Mouse (Mus musculus) brain, adult 2 months (tissue): ENCODE measurements at regions not wholly inside any gene's neighbourhood (a gene's known extent, or its start where the extent isn't known, plus 50 kb on each side); places are given as distances from the start of the nearest gene placed in this dataset.

Experiments
- DNase-seq: peaks from one replicate; pipeline ENCODE4 v3.0.0; 2011; ENCODE audit warnings: low read depth, low spot score

DNA sequence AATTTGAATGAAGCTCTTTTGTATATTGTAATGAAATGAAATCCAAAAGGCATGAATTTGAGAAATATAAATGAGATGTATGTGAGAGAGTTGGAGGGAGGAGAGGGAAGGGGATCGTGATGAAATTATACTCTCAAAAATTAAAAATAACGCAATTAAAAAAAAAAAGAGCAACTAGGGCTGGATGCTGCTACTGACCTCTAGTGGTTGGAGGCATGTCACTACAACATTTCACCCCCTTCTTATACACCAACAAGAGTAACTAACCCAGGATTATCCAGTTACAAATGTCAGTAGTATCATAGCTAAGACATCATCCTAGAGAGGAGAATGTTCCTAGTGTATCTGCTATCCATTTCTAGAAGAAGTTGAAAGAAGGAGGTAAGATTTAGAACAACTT, 678.8 kb upstream of the Sox9 start:
- DNase-seq: peak; percentile 5

DNA sequence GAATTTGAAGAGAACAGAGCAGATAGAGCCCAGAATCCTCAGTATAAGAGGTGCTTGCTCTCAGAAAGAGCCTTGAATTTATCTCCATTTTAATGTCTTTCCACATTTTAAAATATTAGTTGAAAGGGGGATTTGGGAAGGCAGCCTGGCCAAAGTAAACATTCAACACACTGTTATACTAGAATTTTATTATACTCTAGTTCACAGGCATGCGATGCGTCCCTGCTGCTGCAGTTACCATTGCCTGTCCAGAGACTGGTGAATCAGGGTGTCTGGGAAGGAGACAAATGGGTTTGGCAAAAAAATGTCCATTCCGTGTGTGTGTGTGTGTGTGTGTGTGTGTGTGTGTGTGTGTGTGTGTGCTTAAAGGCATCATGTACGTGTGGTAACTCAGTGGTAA, 675.1 kb upstream of the Sox9 start:
- DNase-seq: no peak

DNA sequence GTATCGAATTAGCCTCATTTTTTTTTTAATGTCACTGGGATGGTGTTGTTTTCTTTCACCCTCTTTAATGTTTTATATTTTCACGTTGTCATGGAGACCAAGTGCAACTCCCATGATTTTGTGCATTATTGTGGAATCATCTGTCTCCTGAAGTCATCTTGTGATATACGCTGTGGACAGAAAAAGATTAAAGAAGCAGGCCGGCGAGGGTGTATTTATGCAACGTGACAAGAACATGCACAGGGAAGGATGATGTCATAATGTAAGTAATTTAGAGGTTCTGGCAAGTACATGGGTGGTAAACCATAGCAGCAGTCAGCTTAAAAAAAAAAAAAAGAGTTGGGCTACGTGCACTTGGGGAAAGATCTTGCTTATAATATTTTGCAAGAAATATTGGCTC, 674.7 kb upstream of the Sox9 start:
- DNase-seq: peak; percentile 69

DNA sequence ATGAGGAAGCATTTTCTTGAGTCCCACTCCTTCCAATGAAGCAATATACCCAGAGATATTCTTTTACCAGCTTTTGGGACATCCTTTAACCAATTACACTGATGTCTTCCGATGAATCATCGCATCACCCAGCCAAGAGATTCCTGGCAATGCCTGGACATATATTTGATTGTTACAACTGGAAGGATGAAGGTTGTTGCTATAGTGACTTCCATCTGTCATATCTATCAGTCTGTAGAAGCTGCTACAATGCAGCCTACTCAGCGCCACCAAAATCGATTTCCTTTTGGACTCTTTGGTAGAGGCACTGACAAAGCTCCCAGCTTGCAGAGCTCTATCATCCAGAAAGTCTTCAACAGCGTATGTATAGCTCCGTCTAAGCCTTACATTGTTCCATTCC, 661.0 kb upstream of the Sox9 start:
- peak; percentile 33 for DNase-seq

DNA sequence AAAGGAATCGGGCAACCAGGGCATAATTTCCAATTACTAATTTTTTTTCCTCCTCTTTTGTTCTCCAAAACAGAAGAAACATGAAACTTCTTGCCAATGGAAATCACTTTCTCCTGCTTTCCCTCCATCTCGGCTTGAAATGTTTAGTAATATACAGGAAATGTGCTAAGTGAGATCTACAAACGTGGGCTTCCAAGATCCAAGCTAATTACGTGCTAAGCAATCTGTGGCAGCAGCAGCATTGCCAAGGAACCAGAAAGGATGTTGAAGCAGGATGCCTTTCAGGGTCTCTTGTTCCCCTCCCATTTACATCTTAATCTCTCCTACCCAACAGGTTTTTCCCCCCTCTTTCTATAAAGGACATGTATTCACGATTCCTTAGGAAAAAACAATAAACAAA, 660.2 kb upstream of the Sox9 start:
- DNase-seq: peak; percentile 51

DNA sequence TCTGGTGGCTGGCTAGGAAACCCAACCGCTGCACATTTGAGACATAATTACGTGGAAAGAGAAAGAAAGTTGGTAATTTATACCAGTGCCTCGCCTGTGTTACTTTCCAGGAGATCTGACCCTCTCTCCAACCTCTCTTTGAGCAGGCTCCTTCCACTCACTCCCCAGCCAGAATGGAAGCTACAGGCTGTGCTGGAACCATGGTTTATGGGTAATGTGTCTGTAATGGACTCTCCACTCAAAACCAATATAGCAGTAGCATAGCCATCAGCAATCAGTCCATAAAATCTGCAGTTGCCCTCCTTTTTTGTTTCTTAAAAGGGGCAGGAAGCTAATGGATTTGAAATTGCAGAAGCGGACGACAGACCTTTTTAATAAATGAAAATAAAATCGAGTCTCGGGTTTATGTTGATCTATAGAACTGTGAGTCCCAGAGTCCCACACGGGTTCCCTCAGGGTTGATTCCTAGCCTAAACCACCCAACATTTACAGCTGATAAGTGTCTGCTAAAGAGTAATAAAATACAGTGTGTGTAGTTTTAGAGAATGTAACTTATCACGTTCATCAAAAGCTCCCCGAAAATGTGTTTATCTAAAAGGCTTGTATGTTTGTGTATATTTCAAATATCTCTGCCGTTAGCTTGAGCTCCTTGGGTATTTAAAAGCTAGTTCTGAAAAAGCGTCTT, 656.6 kb upstream of the Sox9 start:
- no peak for DNase-seq

DNA sequence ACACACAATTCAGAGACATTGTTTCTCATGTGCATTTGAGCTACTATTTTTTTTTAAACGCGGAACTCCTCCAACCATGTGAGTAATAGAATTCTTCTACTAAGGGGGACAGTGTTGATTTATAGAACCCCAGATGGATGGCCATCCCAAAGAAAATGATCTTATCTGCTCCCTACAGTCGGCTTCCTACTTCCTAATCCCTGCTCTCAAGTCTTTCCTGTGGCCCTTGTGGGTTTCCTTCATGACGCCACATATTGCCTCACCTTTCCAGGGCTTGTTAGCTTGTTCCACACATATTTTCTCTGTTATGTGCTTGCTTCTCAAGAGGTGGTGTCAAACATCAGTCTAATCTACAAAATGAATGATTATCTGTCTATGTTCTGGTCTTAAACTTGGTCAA, 651.9 kb upstream of the Sox9 start:
- no peak for DNase-seq

DNA sequence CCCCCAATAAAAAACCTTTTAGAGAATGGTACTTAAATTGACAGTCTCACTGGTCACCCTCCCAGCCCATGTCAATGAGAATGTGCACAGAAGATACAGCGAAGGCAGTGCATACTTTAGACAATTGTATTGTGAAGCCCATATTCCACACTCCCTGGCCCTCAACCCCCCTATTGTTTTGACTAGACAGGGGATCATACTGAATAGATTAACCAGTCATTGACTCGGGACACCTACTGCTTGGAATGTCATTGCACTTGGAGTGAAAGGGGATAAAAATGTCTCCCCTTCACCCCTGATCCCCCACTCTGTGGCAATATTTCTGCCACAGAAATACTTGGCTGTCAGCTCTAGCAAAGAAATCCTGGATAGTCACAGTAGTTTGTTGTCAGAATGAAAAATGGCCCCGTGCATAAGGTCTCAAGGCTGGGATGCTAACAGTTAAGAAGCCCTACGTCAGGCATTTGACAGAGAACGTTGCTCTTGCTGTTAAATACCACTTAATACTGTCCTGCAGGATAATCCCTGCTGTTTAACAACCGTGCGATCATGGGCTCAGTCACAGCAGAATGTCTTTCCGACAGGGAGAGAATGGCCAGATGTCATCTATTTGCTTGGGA, 644.5 kb upstream of the Sox9 start:
- DNase-seq: no peak

DNA sequence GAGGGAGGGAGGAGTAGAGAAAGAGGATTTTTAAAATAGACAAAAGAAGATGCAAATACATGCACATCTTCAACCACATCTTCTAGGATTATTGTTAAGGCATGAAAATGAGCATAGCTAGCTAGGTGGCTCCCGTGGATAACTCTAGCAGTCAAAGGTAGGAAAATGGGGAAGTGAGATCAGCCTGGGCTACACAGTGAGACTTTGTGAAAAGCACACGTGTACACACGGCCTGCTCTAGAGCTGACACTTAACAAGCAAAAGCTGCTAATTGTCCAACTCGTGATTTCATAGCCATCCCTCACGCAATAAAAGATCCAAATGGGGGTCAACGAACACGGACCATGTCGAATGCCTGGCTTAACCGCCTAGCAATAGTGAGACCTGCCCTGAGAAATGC, 642.0 kb upstream of the Sox9 start:
- DNase-seq: no peak

DNA sequence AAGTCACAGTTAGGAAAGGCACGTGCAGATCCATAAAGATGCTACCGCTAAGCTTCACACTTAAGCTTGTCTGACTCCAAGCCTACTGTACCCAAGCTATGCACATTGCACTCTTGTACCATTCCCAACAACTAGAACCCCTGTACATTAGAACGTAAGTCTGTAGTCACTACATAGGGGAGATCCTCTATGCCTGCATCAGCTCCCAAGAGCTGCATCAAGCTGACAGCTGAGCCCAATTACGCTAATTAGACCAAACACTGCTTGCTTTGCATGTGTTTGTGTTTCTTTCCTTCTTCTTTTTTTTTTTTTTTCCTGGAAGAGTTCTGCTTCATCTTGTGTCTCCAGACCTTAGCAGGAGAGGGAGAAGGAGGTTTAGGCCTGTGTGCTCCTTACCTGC, 641.5 kb upstream of the Sox9 start:
- DNase-seq: peak; percentile 39

DNA sequence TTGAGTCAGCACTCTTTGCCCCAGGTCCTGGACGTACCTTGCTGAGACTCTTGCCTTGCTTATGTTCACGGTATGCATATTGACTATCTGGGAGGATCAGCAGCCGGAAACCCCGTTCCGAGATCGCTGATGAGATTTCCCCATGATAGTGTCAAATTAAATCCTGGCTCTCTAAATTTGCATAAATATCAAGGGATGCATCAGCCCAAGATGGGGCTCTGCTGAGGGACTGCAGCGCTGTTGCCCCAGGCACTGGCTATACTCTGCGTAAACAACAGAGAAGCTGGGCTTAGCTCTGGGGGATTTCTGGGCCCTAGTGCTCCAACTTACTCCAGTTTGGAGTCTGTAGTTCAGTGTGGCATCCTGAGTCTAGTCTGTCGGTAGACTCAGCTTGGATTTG, 641.1 kb upstream of the Sox9 start:
- no peak for DNase-seq

DNA sequence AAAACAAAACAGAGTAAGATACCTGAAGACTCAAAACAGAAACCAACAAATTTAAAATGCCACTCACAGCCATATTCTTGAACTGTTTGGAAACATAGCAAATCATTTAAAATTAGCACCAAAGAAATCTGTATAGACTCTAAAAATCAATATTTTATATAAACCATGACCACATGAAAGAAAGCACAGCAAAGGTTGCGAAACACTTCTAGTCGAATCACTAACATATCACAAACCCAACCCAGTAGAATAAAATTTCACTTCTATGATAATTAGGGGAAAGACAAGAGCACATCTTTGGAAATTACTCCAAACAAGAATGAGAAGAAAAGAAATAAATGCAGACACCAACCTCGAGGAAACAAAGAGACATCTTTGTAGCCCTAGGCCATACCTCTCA, 630.0 kb upstream of the Sox9 start:
- no peak for DNase-seq

DNA sequence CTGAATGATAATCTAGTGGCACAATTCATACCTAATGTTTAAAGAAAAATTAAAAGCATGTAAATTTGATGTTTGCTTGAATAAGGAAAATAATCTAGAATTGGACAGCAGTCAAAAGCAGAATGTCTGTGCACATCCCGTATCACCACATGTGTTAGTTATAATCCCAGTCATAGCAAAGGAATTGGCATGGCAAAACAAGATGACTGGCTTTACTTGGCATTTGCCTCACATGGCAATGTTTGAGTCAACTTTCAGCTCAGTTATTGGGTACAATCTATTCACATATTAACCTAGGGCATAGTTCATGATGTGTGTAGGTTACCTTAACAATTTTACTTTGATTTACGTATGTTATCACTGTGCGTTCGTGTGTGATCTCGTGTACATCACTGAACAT, 628.8 kb upstream of the Sox9 start:
- DNase-seq: no peak

DNA sequence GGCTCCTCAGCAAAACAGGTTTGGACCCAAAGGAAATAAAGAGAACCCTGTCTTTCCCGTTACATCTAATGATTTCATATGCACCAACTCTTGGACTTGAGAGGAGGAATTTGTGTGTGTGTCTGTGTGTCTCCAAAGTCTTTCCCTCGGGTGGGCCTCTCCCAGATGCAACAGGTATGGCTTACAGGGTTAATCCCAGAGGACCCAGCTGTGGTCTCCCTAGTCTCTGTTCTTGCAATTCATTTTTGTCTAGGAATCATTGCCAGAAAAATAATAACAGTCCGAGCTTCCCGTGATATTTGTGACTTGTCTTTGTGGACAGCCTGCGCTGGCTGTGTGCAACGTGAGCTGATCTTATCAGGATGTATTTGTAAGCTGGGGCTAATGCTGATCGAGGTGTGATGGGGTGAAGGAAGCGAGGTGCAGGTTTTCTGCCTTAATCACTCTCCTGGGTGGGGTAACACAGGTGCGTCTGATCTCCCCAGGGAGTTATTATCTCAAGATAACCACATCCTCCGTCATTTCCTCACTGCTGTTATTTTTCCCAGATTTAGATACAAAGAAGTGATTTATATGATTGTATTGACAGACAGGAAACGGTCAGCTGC, 627.2 kb upstream of the Sox9 start:
- DNase-seq: no peak

DNA sequence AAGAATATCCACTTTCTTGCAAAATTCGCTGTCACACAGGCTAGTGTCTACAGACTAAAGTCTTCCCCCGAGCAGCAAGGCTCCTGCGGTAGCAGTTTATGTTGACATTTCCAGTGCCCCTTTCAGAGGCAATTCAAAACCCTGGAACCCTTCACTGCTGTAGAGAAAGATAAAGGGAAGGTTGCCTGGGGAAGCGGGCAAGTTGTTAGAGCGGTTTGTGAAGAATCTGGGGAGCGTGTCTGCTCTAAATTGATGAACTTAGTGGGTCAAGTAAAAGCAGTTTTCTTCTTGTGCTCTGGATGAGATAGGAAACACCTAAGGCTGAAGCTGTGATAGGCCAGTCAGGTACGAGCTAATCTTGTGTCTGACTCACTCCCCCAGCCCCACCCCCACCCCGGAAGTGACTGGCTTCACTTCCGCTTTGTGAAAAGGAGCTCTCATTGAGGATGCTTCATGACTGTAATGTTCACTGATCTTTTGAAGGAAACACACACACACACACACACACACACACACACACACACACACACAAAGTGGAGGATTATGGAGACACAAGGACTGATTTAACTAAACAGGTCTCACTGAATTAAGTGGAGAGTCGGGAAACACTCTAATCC, 626.6 kb upstream of the Sox9 start:
- no peak for DNase-seq

DNA sequence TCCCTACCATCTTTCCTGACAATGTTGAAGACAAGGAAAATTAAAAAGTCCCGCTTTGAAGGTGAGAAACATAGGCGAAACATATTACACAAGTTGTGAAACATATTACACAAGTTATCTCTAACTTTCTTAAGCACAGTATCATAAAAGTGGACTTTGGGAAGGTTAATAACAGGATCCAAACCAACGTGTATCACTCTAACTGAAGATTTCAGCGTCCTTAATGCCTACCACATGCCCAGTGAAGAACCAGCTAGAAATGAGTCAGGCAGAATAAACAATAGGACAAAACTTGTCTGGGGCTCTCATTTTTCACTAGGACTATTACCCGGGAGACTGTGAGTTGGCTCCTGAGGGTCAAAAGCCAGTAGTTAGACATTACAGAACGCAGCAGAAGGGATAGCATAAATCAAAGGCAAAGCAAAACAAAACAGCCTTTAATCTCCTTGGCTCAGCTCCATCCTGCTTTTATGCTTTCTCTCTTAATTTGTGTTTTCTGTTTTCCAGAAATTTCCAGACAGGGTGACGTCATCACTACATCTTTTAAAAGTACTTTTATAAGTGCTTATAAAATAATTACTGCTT, 618.3 kb upstream of the Sox9 start:
- no peak for DNase-seq

DNA sequence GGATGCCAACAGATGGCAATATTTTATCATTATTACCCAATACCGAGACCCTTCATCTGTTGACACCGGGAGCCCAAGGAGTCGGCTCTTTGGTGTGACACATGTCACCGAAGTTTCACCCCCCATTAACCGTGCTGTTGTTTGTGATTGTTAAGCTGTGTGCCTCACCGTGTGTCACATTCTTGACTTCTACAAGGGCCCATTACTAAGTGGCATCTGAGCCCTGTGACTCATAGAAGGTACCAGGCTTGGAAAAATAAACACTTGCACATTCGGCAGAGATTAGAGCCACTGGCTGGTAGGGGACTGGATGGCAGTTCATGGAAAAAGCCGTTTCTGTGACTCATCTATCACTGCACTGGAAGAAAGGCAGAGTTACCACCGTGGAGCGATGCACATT, 608.4 kb upstream of the Sox9 start:
- peak; percentile 37 for DNase-seq

DNA sequence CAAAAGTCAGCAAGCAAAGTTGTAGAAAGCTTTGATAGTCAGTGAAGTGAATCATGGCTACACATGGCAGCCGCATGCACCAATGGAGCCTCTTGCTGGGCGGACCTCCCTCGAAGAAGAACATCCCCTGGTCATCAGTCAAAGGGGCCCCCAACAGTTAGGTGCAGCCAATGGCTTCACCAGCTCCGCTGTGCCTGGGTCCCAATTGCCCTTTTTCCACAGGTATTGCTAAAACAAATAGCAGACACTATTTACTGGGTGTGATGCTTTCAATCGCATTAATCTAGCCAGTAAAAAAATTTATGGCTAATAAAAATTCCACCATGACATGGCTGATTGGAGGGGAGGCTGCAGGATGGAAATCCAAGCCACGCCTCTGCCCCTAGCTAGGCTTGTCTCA, 606.7 kb upstream of the Sox9 start:
- DNase-seq: no peak

DNA sequence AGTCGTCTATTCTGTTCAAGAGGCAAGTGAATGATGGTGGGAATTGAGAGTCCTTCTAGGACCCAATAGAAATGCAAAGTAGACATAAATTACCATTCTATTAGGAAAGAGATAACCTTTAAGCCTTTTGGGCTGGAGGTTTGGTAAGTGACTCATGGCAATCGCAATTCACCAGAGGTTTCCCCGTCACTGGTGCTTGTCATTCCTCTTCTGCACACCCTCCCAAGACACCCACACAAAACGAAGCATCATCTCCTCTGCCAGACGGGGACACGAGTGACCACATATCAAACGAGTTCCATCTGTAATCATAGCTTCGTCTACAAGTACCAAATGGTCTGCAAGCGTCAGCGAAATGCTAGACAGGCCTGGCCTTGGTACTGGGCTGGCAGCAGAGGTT, 601.4 kb upstream of the Sox9 start:
- DNase-seq: peak; percentile 19

DNA sequence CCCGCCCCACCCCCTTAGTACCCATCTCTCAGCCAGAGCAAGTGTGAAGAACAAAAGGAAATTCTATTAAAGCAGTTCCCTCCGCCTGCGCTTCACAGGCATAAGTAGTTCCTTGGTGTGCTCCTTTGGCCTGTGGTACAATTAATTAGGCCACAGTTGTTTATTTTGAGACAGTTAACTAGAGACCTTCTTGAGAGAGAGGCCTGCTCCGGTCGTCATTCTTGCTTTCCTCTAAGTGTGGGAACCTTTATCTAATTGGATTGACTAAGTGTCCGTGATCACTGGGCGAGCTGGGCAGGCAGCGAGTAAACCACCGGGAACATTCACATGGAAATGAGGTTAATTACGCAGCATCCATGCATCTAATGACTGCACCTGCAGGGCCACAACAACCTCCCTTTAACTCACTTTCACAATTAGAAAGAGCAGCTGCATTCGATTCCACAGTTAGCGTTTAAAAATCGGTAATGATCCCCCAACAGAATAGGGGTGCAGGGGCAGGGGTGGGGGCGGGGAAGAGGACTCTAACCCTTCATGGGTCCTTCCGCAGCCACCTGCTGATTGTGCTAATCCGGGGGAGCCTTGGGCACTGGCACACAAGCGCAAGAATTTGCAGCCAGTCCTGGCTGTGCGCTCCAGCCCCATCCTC, 584.3 kb upstream of the Sox9 start:
- no peak for DNase-seq

DNA sequence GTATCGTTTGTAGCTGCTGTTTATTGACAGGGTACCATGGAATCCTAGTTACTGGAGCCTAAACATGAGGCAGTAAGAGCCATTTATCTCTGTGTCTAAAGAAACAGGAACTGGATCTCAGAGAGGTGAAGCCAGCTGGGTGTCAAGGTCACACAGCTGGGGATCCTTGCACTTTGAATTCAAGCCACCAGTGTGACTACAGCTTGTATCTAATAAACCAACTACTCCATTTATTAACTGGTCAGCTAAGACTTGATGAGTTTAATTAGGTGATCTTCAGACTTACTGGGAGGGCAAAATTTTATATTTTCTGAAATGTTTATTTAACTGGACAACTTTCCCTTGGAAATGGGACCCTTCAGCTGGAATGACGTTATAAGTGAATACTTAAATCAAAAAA, 577.5 kb upstream of the Sox9 start:
- DNase-seq: no peak

DNA sequence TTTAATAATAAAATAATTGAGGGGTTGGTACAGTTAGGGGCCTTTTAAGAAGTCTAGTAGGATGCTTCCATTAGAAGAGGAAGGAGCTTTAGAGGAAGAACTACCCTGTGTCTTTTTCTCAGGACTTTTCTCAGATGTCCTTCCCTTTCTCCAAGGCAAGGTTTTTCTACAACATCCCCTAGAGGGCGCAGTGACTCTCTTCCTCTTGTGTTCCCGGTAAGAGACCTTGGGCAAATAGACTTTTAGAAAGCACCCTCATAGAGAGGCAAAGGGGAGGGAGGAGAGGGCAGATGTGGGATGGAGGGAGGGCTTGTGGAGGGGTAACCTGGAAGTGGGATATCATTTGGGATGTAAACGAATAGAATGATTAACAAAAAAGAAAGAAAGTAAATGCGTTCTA, 572.6 kb upstream of the Sox9 start:
- peak; percentile 82 for DNase-seq
